Mouse (Mus musculus) CH12.LX (cell line): ENCODE data around the gene Qprt. TPM values are rescaled to one million over a fixed set of nuclear protein-coding genes. Genes with fewer than 3 reads are reported as not detected.

Experiments
- DNase-seq: peaks from one replicate; pipeline ENCODE4 v3.0.0-alpha.2; 2013; ENCODE audit errors: extremely low read depth
- H3K27ac ChIP-seq: 2 replicates; pipeline ENCODE4 v1.5.1; 2012; ENCODE audit warnings: low read depth, mild to moderate bottlenecking, control low read depth, moderate library complexity; ENCODE audit not compliant: insufficient read depth
- H3K27me3 ChIP-seq: replicated peaks from 2 replicates; pipeline ENCODE3; 2012; ENCODE audit warnings: inconsistent platforms
- H3K36me3 ChIP-seq, 2 experiments: replicated peaks in 1 of 2; 2 replicates each; pipeline versions ENCODE3 to v1.6.1; 2012; ENCODE audit warnings: inconsistent platforms in 1 of 2, low read length in 1 of 2, mild to moderate bottlenecking in 1 of 2, mixed read lengths in 1 of 2, moderate library complexity in 1 of 2; ENCODE audit not compliant: control insufficient read depth in 1 of 2, insufficient read depth in 1 of 2
- H3K4me1 ChIP-seq, 2 experiments: 2 replicates each; pipeline ENCODE4 v1.6.1; 2012; ENCODE audit warnings: inconsistent platforms in 1 of 2, moderate library complexity in 1 of 2; ENCODE audit not compliant: insufficient read depth in 2 of 2, control insufficient read depth in 1 of 2
- H3K4me2 ChIP-seq: 2 replicates; pipeline ENCODE4 v1.6.1; 2012; ENCODE audit warnings: low read depth, mild to moderate bottlenecking, control low read depth; ENCODE audit not compliant: poor library complexity, insufficient read depth, severe bottlenecking
- H3K4me3 ChIP-seq, 3 experiments: fragments of 150-350 bp in 1 of 3; sonication (generic) in 1 of 3; replicated peaks in 1 of 3; 2 replicates each; pipeline versions ENCODE3 to v1.5.1; 2011 to 2012; ENCODE audit warnings: low read depth in 2 of 3, low read length in 2 of 3, mild to moderate bottlenecking in 2 of 3, moderate library complexity in 2 of 3, control low read depth in 1 of 3, improper control_type of control experiment in 1 of 3, inconsistent platforms in 1 of 3, mixed read lengths in 1 of 3; ENCODE audit not compliant: poor library complexity in 1 of 3
- H3K79me2 ChIP-seq: replicated peaks from 2 replicates; pipeline ENCODE4 v1.6.1; 2012; ENCODE audit warnings: mild to moderate bottlenecking, moderate library complexity; ENCODE audit not compliant: control insufficient read depth, poor library complexity, insufficient read depth, severe bottlenecking; ENCODE audit errors: extremely low read depth
- H3K9ac ChIP-seq: 2 replicates; pipeline ENCODE4 v1.6.1; 2012; ENCODE audit warnings: low read depth, mild to moderate bottlenecking, control low read depth, moderate library complexity; ENCODE audit not compliant: insufficient read depth
- H3K9me3 ChIP-seq: replicated peaks from 2 replicates; pipeline ENCODE3; 2012; ENCODE audit warnings: low read length, inconsistent platforms, mixed read lengths
- BHLHE40 ChIP-seq: IDR thresholded peaks from 2 replicates; pipeline ENCODE4 v1.6.1; 2011; ENCODE audit warnings: mild to moderate bottlenecking, low read depth, low read length, improper control_type of control experiment
- CHD1 ChIP-seq: IDR thresholded peaks from 2 replicates; pipeline ENCODE4 v1.6.1; 2012; ENCODE audit warnings: low read depth, low read length, improper control_type of control experiment, inconsistent platforms
- CHD2 ChIP-seq: IDR thresholded peaks from 2 replicates; pipeline ENCODE4 v1.6.1; 2011; ENCODE audit warnings: low read length, improper control_type of control experiment
- E2F4 ChIP-seq: IDR thresholded peaks from 2 replicates; pipeline ENCODE4 v1.6.1; 2011; ENCODE audit warnings: low read depth, low read length, improper control_type of control experiment; ENCODE audit not compliant: insufficient replicate concordance
- ELF1 ChIP-seq: IDR thresholded peaks from 2 replicates; pipeline ENCODE4 v1.6.1; 2014; ENCODE audit warnings: low read depth, mild to moderate bottlenecking, inconsistent platforms, low read length, improper control_type of control experiment
- EP300 ChIP-seq: IDR thresholded peaks from 2 replicates; pipeline ENCODE4 v1.6.1; 2011; ENCODE audit warnings: low read length, improper control_type of control experiment
- ETS1 ChIP-seq: conservative IDR thresholded peaks from 2 replicates; pipeline ENCODE4 v1.6.1; 2012; ENCODE audit warnings: low read depth, mild to moderate bottlenecking, inconsistent platforms, low read length, improper control_type of control experiment, moderate library complexity
- GABPA ChIP-seq: IDR thresholded peaks from 2 replicates; pipeline ENCODE4 v1.6.1; 2012; ENCODE audit warnings: low read depth, low read length, improper control_type of control experiment, inconsistent platforms; ENCODE audit not compliant: insufficient replicate concordance
- HCFC1 ChIP-seq: IDR thresholded peaks from 2 replicates; pipeline ENCODE4 v1.6.1; 2012; ENCODE audit warnings: low read depth, mild to moderate bottlenecking, inconsistent platforms, low read length, improper control_type of control experiment
- IRF4 ChIP-seq: IDR thresholded peaks from 2 replicates; pipeline ENCODE4 v1.6.1; 2014; ENCODE audit warnings: low read depth, mild to moderate bottlenecking, inconsistent platforms, low read length, improper control_type of control experiment
- JUN ChIP-seq: IDR thresholded peaks from 2 replicates; pipeline ENCODE4 v1.6.1; 2011; ENCODE audit warnings: low read depth, mild to moderate bottlenecking, low read length, improper control_type of control experiment, moderate library complexity; ENCODE audit not compliant: insufficient read depth
- KAT2A ChIP-seq: IDR thresholded peaks from 2 replicates; pipeline ENCODE4 v1.6.1; 2012; ENCODE audit warnings: low read length, improper control_type of control experiment, inconsistent platforms; ENCODE audit not compliant: insufficient replicate concordance
- MAFK ChIP-seq: IDR thresholded peaks from 2 replicates; pipeline ENCODE4 v1.6.1; 2011; ENCODE audit warnings: low read length, improper control_type of control experiment; ENCODE audit not compliant: insufficient replicate concordance
- MAX ChIP-seq: IDR thresholded peaks from 2 replicates; pipeline ENCODE4 v1.6.1; 2011; ENCODE audit warnings: low read length, improper control_type of control experiment
- MAZ ChIP-seq: IDR thresholded peaks from 2 replicates; pipeline ENCODE4 v1.6.1; 2012; ENCODE audit warnings: low read depth, mild to moderate bottlenecking, inconsistent platforms, low read length, improper control_type of control experiment, moderate library complexity
- MEF2A ChIP-seq: IDR thresholded peaks from 2 replicates; pipeline ENCODE4 v1.6.1; 2014; ENCODE audit warnings: low read depth, mild to moderate bottlenecking, inconsistent platforms, low read length, improper control_type of control experiment, borderline replicate concordance
- MXI1 ChIP-seq: IDR thresholded peaks from 2 replicates; pipeline ENCODE4 v1.6.1; 2011; ENCODE audit warnings: mild to moderate bottlenecking, low read depth, low read length, improper control_type of control experiment
- MYC ChIP-seq: IDR thresholded peaks from 2 replicates; pipeline ENCODE4 v1.6.1; 2011; ENCODE audit warnings: low read depth, mild to moderate bottlenecking, improper control_type of control experiment, low read length
- NELFE ChIP-seq: IDR thresholded peaks from 2 replicates; pipeline ENCODE4 v1.6.1; 2011; ENCODE audit warnings: low read depth, low read length, improper control_type of control experiment
- NRF1 ChIP-seq: IDR thresholded peaks from 2 replicates; pipeline ENCODE4 v1.6.1; 2014; ENCODE audit warnings: low read depth, mild to moderate bottlenecking, inconsistent platforms, low read length, improper control_type of control experiment, moderate library complexity
- PAX5 ChIP-seq: IDR thresholded peaks from 2 replicates; pipeline ENCODE4 v1.6.1; 2012; ENCODE audit warnings: low read length, inconsistent platforms, mixed read lengths
- POLR2A ChIP-seq: IDR thresholded peaks from 2 replicates; pipeline ENCODE4 v1.6.1; 2011; ENCODE audit warnings: low read depth, mild to moderate bottlenecking, improper control_type of control experiment, low read length
- POLR2AphosphoS2 ChIP-seq: IDR thresholded peaks from 2 replicates; pipeline ENCODE4 v1.6.1; 2011; ENCODE audit warnings: low read depth, low read length, improper control_type of control experiment
- RAD21 ChIP-seq: IDR thresholded peaks from 2 replicates; pipeline ENCODE4 v1.6.1; 2011; ENCODE audit warnings: low read depth, mild to moderate bottlenecking, low read length, improper control_type of control experiment, moderate library complexity
- RCOR1 ChIP-seq: conservative IDR thresholded peaks from 2 replicates; pipeline ENCODE4 v1.6.1; 2012; ENCODE audit warnings: low read depth, mild to moderate bottlenecking, inconsistent platforms, low read length, improper control_type of control experiment
- SIN3A ChIP-seq: IDR thresholded peaks from 2 replicates; pipeline ENCODE4 v1.6.1; 2012; ENCODE audit warnings: low read length, improper control_type of control experiment, inconsistent platforms
- SMC3 ChIP-seq: IDR thresholded peaks from 2 replicates; pipeline ENCODE4 v1.6.1; 2011; ENCODE audit warnings: low read depth, low read length, improper control_type of control experiment
- TBP ChIP-seq: conservative IDR thresholded peaks from 2 replicates; pipeline ENCODE4 v1.6.1; 2011; ENCODE audit warnings: low read depth, low read length, improper control_type of control experiment
- TCF12 ChIP-seq: IDR thresholded peaks from 2 replicates; pipeline ENCODE4 v1.6.1; 2014; ENCODE audit warnings: low read depth, mild to moderate bottlenecking, inconsistent platforms, low read length, improper control_type of control experiment
- USF1 ChIP-seq: IDR thresholded peaks from 2 replicates; pipeline ENCODE4 v1.6.1; 2014; ENCODE audit warnings: low read depth, mild to moderate bottlenecking, inconsistent platforms, low read length, improper control_type of control experiment
- USF2 ChIP-seq: conservative IDR thresholded peaks from 2 replicates; pipeline ENCODE4 v1.6.1; 2011; ENCODE audit warnings: low read depth, low read length, improper control_type of control experiment
- ZKSCAN1 ChIP-seq: IDR thresholded peaks from 2 replicates; pipeline ENCODE4 v1.6.1; 2012; ENCODE audit warnings: low read depth, inconsistent platforms, low read length, improper control_type of control experiment, borderline replicate concordance
- ZMIZ1 ChIP-seq: IDR thresholded peaks from 2 replicates; pipeline ENCODE4 v1.6.1; 2012; ENCODE audit warnings: low read depth, mild to moderate bottlenecking, inconsistent platforms, low read length, improper control_type of control experiment
- ZNF384 ChIP-seq: IDR thresholded peaks from 2 replicates; pipeline ENCODE4 v1.6.1; 2012; ENCODE audit warnings: low read depth, low read length, improper control_type of control experiment, inconsistent platforms
- dilution Hi-C: fragments of 300-500 bp; cut with MboI; formaldehyde crosslinking; loops from 2 replicates; pipeline ENCODE4 v1.14.3; 2020; ENCODE audit warnings: low sequenced_read_pairs; ENCODE audit not compliant: extremely low pct_unique_long_range_greater_than_20kb, extremely low pct_ligation_motif_present
- in situ Hi-C: fragments of 300-500 bp; cut with MboI; formaldehyde crosslinking; loops from 3 replicates; pipeline ENCODE4 v1.14.3; 2019; ENCODE audit warnings: low sequenced_read_pairs, low pct_ligation_motif_present, low pct_unique_long_range_greater_than_20kb, mixed read lengths
- polyA plus RNA-seq: library from polyadenylated mRNA; unstranded; fragments of >175 nt; gene quantifications from 2 replicates; pipeline ENCODE4 v1.2.1, GENCODE M21; 2012; ENCODE audit warnings: low read depth; ENCODE audit not compliant: insufficient read length
- total RNA-seq, 2 experiments: library from RNA; depleted of rRNA; stranded (reverse); fragments of 300-350 nt in 1 of 2; fragments of >200 nt in 1 of 2; gene quantifications; 2 replicates each; pipeline ENCODE4 v1.2.3; 2012 to 2014

Gene Qprt
- total and polyA plus RNA-seq, 3 experiments, result 0.14 to 0.30 TPM; not detected in 1

GRCm38 (mm10) chr7:127165607-127166493 is 43.8 kb upstream of the Qprt start:
- H3K4me2 ChIP-seq, result peak overlapping the region; percentile 39
- no peaks in the 10 kb centered on the region for H3K27me3 ChIP-seq
- H3K27ac ChIP-seq, result peak overlapping the region; percentile 100
- peak; percentile 72; the same call in 1 of the 2 replicates for TF ChIP-seq CHD1
- TF ChIP-seq USF1, result no peak
- no peak for TF ChIP-seq ZNF384
- TF ChIP-seq MXI1, result peak; percentile 84
- no peak for TF ChIP-seq SMC3
- TF ChIP-seq MAX, result peak; percentile 90; the same call in 1 of the 2 replicates
- TF ChIP-seq USF2, result no peak
- peak; percentile 79 for TF ChIP-seq SIN3A
- peak; percentile 37 for TF ChIP-seq POLR2A
- no peak for TF ChIP-seq RAD21
- TF ChIP-seq RCOR1, result no peak
- TF ChIP-seq ZKSCAN1, result no peak
- peak; percentile 48; the same call in 1 of the 2 replicates for TF ChIP-seq MAFK
- TF ChIP-seq POLR2AphosphoS2, result no peak
- TF ChIP-seq HCFC1, result 0 out of 2 replicates have a peak, but pooled peaks have one; percentile 16
- 0 out of 2 replicates have a peak, but pooled peaks have one; percentile 31 for TF ChIP-seq TBP
- TF ChIP-seq GABPA, result no peak
- peak; percentile 70 for TF ChIP-seq ETS1
- peak; percentile 78; the same call in 1 of the 2 replicates for TF ChIP-seq ZMIZ1
- TF ChIP-seq MAZ, result peak; percentile 55
- TF ChIP-seq ELF1, result peak; percentile 64; the same call in 1 of the 2 replicates
- TF ChIP-seq MEF2A, result 0 out of 2 replicates have a peak, but pooled peaks have one; percentile 65
- TF ChIP-seq TCF12, result peak; percentile 77
- peak; percentile 85 for TF ChIP-seq BHLHE40
- peak; percentile 73 for TF ChIP-seq EP300
- no peak for TF ChIP-seq PAX5
- TF ChIP-seq IRF4, result peak; percentile 41; the same call in 1 of the 2 replicates
- TF ChIP-seq NRF1, result no peak
- 0 out of 2 replicates have a peak, but pooled peaks have one; percentile 25 for TF ChIP-seq NELFE
- 0 out of 2 replicates have a peak, but pooled peaks have one; percentile 28 for TF ChIP-seq KAT2A
- TF ChIP-seq MYC, result peak; percentile 87
- TF ChIP-seq E2F4, result 0 out of 2 replicates have a peak, but pooled peaks have one; percentile 14
- peak; percentile 14; the same call in 1 of the 2 replicates for TF ChIP-seq JUN
- TF ChIP-seq CHD2, result peak; percentile 59; the same call in 1 of the 2 replicates
- TF ChIP-seq, all 38 proteins: peak for 23
- Histone ChIP-seq H3K36me3 (peaks cover 11 to 42% of the 10 kb centered on the region in 2 experiments), H3K9me3 (peaks cover 22% of the 10 kb centered on the region), H3K79me2 (no peaks in the 10 kb centered on the region), H3K4me3 (no peak overlapping the region), H3K4me1 (peaks cover 10 to 31% of the 10 kb centered on the region in 2 experiments), H3K9ac (0 out of 2 replicates have a peak overlapping the region, but pooled peaks have one; percentile 37)
- peak; percentile 83 for DNase-seq
- in situ Hi-C loops (no loop called here), dilution Hi-C loops (no loop called here)
